8 mouse cellular contexts compared by ENCODE assay signal in the genomic region with DNA sequence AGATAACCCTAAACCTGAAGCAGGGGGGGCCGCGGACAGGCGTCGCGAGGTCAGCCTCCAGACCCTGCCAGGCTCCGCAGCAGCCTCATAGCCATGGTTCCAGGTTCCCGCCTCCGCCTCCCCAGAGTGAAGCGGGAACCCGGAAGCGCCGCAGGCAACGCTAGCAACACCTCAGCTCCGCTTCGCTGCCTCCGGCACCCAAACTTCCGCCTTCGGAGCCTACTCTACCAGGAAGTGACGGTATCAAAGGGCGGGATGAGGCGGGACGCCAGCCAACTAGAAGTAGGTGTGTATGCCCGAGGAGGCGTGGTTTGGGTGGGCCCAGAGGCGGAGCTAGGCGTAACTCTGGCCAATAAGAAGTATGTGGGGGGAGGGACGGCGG. TPM values are rescaled to one million over a fixed set of nuclear protein-coding genes. Genes with fewer than 3 reads are reported as not detected.
DNase-seq lines count a peak whose midpoint lies in the region; ATAC-seq lines count a peak whose summit lies in the region.

A gene (minus strand): TSS at position 234 of the 382 bp plus-strand sequence.

- DNase-seq in adrenal gland, adult (ENCODE audit: inconsistent age in 2 of 2, low spot score in 1 of 2): peak; percentile 100
- peak; percentile 100 for DNase-seq in embryo, embryonic 10.5 days (ENCODE audit: low spot score)
- peak; percentile 100 for DNase-seq in gastrocnemius, postnatal 14 days
- peak; percentile 100 for DNase-seq in left cerebral cortex, postnatal 10 days (ENCODE audit: extremely low spot score in 1 of 2, low spot score in 2 of 2)
- peak; percentile 99 for DNase-seq in right cerebral cortex, postnatal 25 days
- DNase-seq in urinary bladder, postnatal 4 days (ENCODE audit: low spot score in 2 of 2): peak; percentile 99 to 100

- peak; percentile 98 for ATAC-seq in inflammation-experienced regulatory T-cells, adult 6 months
- peak; percentile 97 for ATAC-seq in megakaryocyte-erythroid progenitor cell, adult 5-6 weeks (replicated peaks; ENCODE audit: low FRiP score, low TSS enrichment, poor library complexity, severe bottlenecking)

- intact Hi-C loops in gastrocnemius, postnatal 14 days (cut with DNase I; ENCODE audit: low total_unique reads): no loop called here
- intact Hi-C loops in left cerebral cortex, postnatal 10 days (cut with DNase I): no loop called here

RNA-seq across cellular contexts. Expression of the gene that starts here (rescaled TPM):
- total RNA-seq in gastrocnemius, postnatal 14 days (2021): 10 to 100 TPM; 56.1 to 60.8 TPM
- polyA plus RNA-seq in inflammation-experienced regulatory T-cells, adult 6 months (2017; shearing (Covaris generic)): 10 to 100 TPM; 39.7 to 62.8 (median 44.1) TPM
- 100 to 1,000 TPM; 107 to 118 TPM for total RNA-seq in left cerebral cortex, postnatal 10 days (2021)
- total RNA-seq in megakaryocyte-erythroid progenitor cell, adult 5-6 weeks (2014; fragmentation: Nextera tagmentation): 47.0 and 56.6 TPM in 2 replicates
- 33.2 and 37.4 TPM in 2 replicates for total RNA-seq in megakaryocyte-erythroid progenitor cell, adult 5-6 weeks (2017)

Comparison
In these comparisons a context has a peak if more than half of its experiments do, and no peak if none do; other contexts are left out.
1. Peak in every context shown above with its lines: DNase-seq and ATAC-seq.